ENCODE assay signal across 15 mouse cellular contexts in genomic region chr10:124082756-124083155, GRCm38 (mm10).
DNase-seq lines count a peak whose midpoint lies in the region; ATAC-seq and TF ChIP-seq lines count a peak whose summit lies in the region.
"Had no signal": no experiment of that assay in that cellular context is flagged by ENCODE, and none has a peak within 500 bp of the region (broad histone marks: within the 10 kb centered on the region; RNA-seq: fewer than 3 reads in every experiment).

No protein-coding gene starts in this region.

- H3K36me3 ChIP-seq in forebrain, embryonic 13.5 days (ENCODE audit: poor library complexity, severe bottlenecking), result no peaks in the 10 kb centered on the region
- H3K36me3 ChIP-seq in forebrain, embryonic 12.5 days (replicated peaks), result no peaks in the 10 kb centered on the region
- no peaks in the 10 kb centered on the region for H3K36me3 ChIP-seq in lung, embryonic 14.5 days (ENCODE audit: insufficient read depth)
- H3K36me3 ChIP-seq in forebrain, postnatal 0 days (ENCODE audit: insufficient read depth), result no peaks in the 10 kb centered on the region
- H3K36me3 ChIP-seq: G1E; limb, embryonic 10.5 days had no signal

- no peaks in the 10 kb centered on the region for H3K27me3 ChIP-seq in forebrain, embryonic 13.5 days
- H3K27me3 ChIP-seq in forebrain, embryonic 12.5 days, result no peaks in the 10 kb centered on the region
- H3K27me3 ChIP-seq in lung, embryonic 14.5 days (ENCODE audit: insufficient read depth, low read length), result no peaks in the 10 kb centered on the region
- no peaks in the 10 kb centered on the region for H3K27me3 ChIP-seq in forebrain, postnatal 0 days (ENCODE audit: insufficient read depth, low read length)

- intact Hi-C loops in heart, postnatal 14 days (cut with DNase I), result no loop called here

- no peak overlapping the region for H3K4me2 ChIP-seq in forebrain, embryonic 13.5 days
- H3K4me2 ChIP-seq in forebrain, embryonic 12.5 days, result no peak overlapping the region
- H3K4me2 ChIP-seq in lung, embryonic 14.5 days, result no peak overlapping the region
- H3K4me2 ChIP-seq in forebrain, postnatal 0 days (ENCODE audit: low read depth), result no peak overlapping the region

- H3K4me1 ChIP-seq in forebrain, embryonic 13.5 days, result no peaks in the 10 kb centered on the region
- H3K4me1 ChIP-seq in forebrain, embryonic 12.5 days, result no peaks in the 10 kb centered on the region
- H3K4me1 ChIP-seq in lung, embryonic 14.5 days (ENCODE audit: insufficient read depth), result no peaks in the 10 kb centered on the region
- no peaks in the 10 kb centered on the region for H3K4me1 ChIP-seq in forebrain, postnatal 0 days (ENCODE audit: insufficient read depth)
- H3K4me1 ChIP-seq: limb, embryonic 10.5 days had no signal

- 0 out of 2 replicates have a peak, but pooled peaks have one; percentile 48 for ATAC-seq in forebrain, embryonic 13.5 days
- no peak for ATAC-seq in forebrain, embryonic 12.5 days (ENCODE audit: low FRiP score)
- ATAC-seq in lung, embryonic 14.5 days (ENCODE audit: insufficient read depth), result peak; percentile 79; the same call in 1 of the 2 replicates
- peak; percentile 25; the same call in 1 of the 2 replicates for ATAC-seq in forebrain, postnatal 0 days
- ATAC-seq in megakaryocyte-erythroid progenitor cell, adult 5-6 weeks (replicated peaks; ENCODE audit: low FRiP score, low TSS enrichment, poor library complexity, severe bottlenecking), result no peak
- ATAC-seq: liver, postnatal 0 days had no signal

- no peak overlapping the region for H3K9ac ChIP-seq in forebrain, embryonic 13.5 days
- H3K9ac ChIP-seq in forebrain, embryonic 12.5 days, result no peak overlapping the region
- no peak overlapping the region for H3K9ac ChIP-seq in lung, embryonic 14.5 days
- no peak overlapping the region for H3K9ac ChIP-seq in forebrain, postnatal 0 days
- H3K9ac ChIP-seq: liver, postnatal 0 days had no signal

- peak; percentile 4; the same call in 1 of the 2 replicates for TF ChIP-seq CTCF in lung, embryonic 14.5 days (IDR thresholded peaks at IDR 0.05; ENCODE audit: low read depth)
- TF ChIP-seq CTCF in forebrain, postnatal 0 days (IDR thresholded peaks at IDR 0.05; ENCODE audit: low read depth), result no peak

- DNase-seq in lung, embryonic 14.5 days, result peak; percentile 63
- DNase-seq in lung, postnatal 36 days, result no peak
- DNase-seq in forebrain, postnatal 0 days, result peak; percentile 11
- DNase-seq in heart, postnatal 14 days, result peak; percentile 21 to 64
- no peak for DNase-seq in layer of hippocampus, postnatal 10 days (ENCODE audit: low spot score in 2 of 2)
- DNase-seq: B cell, adult 2 months; gastrocnemius, adult 2 months; liver, postnatal 0 days; midbrain, embryonic 14.5 days; thymus, adult 2 months had no signal

- 67% methylated on average over 3 of the region's 3 CpGs for WGBS in forebrain, embryonic 13.5 days
- WGBS in forebrain, embryonic 12.5 days, result 84% methylated on average over 3 of the region's 3 CpGs
- WGBS in lung, embryonic 14.5 days, result 48% methylated on average over 3 of the region's 3 CpGs
- 39% methylated on average over 3 of the region's 3 CpGs for WGBS in forebrain, postnatal 0 days

- H3K27ac ChIP-seq in forebrain, embryonic 13.5 days, result no peak overlapping the region
- no peak overlapping the region for H3K27ac ChIP-seq in forebrain, embryonic 12.5 days
- H3K27ac ChIP-seq in lung, embryonic 14.5 days (ENCODE audit: low read depth), result no peak overlapping the region
- no peak overlapping the region for H3K27ac ChIP-seq in forebrain, postnatal 0 days (ENCODE audit: low read depth, low read length)
- H3K27ac ChIP-seq: gastrocnemius, adult 2 months; limb, embryonic 10.5 days had no signal

- H3K9me3 ChIP-seq in forebrain, embryonic 13.5 days (replicated peaks), result no peaks in the 10 kb centered on the region
- no peaks in the 10 kb centered on the region for H3K9me3 ChIP-seq in forebrain, embryonic 12.5 days
- no peaks in the 10 kb centered on the region for H3K9me3 ChIP-seq in lung, embryonic 14.5 days (ENCODE audit: low read depth, low read length)
- H3K9me3 ChIP-seq in forebrain, postnatal 0 days (ENCODE audit: low read length), result no peaks in the 10 kb centered on the region
- H3K9me3 ChIP-seq: limb, embryonic 10.5 days had no signal

- no peak overlapping the region for H3K4me3 ChIP-seq in forebrain, embryonic 13.5 days
- H3K4me3 ChIP-seq in forebrain, embryonic 12.5 days (replicated peaks), result no peak overlapping the region
- no peak overlapping the region for H3K4me3 ChIP-seq in lung, embryonic 14.5 days (ENCODE audit: low read depth, low read length)
- no peak overlapping the region for H3K4me3 ChIP-seq in forebrain, postnatal 0 days (ENCODE audit: low read depth, low read length)
- H3K4me3 ChIP-seq: gastrocnemius, adult 2 months; limb, embryonic 10.5 days had no signal

Comparison
In these comparisons a context has a peak if more than half of its experiments do, and no peak if none do; other contexts are left out.
1. ATAC-seq: peak in forebrain, embryonic 13.5 days (single experiment), lung, embryonic 14.5 days (single experiment) and forebrain, postnatal 0 days (single experiment); none in forebrain, embryonic 12.5 days (single experiment) and megakaryocyte-erythroid progenitor cell, adult 5-6 weeks (single experiment).
2. DNase-seq: peak in lung, embryonic 14.5 days (single experiment), forebrain, postnatal 0 days (single experiment) and heart, postnatal 14 days (2 of 2); none in lung, postnatal 36 days (single experiment) and layer of hippocampus, postnatal 10 days (0 of 2).